Mouse (Mus musculus) forebrain, embryonic 13.5 days (tissue): ENCODE results near the gene Ubxn6. TPM values are rescaled to one million over a fixed set of nuclear protein-coding genes. Genes with fewer than 3 reads are reported as not detected.

Experiments
- ATAC-seq: fragments of 200-750 bp; cut with Nextera tagmentation; 2 replicates; pipeline ENCODE4 v1.8.0; 2017
- H3K27ac ChIP-seq: fragments of 300-500 bp; sonication (generic); 2 replicates; pipeline ENCODE4 v1.5.1; 2015; ENCODE audit warnings: inconsistent platforms, mild to moderate bottlenecking, moderate library complexity
- H3K27me3 ChIP-seq: fragments of 300-500 bp; sonication (generic); 2 replicates; pipeline ENCODE4 v1.6.1; 2015; ENCODE audit warnings: mild to moderate bottlenecking, inconsistent platforms
- H3K36me3 ChIP-seq: fragments of 300-500 bp; sonication (generic); 2 replicates; pipeline ENCODE4 v1.6.1; 2015; ENCODE audit warnings: mild to moderate bottlenecking, inconsistent platforms; ENCODE audit not compliant: poor library complexity, severe bottlenecking
- H3K4me1 ChIP-seq: fragments of 300-500 bp; sonication (generic); 2 replicates; pipeline ENCODE4 v1.6.1; 2015; ENCODE audit warnings: inconsistent platforms
- H3K4me2 ChIP-seq: fragments of 300-500 bp; sonication (generic); 2 replicates; pipeline ENCODE4 v1.6.1; 2015; ENCODE audit warnings: inconsistent platforms, mild to moderate bottlenecking, moderate library complexity
- H3K4me3 ChIP-seq: fragments of 300-500 bp; sonication (generic); 2 replicates; pipeline ENCODE4 v1.5.1; 2015; ENCODE audit warnings: mild to moderate bottlenecking, inconsistent platforms
- H3K9ac ChIP-seq: fragments of 300-500 bp; sonication (generic); 2 replicates; pipeline ENCODE4 v1.6.1; 2015; ENCODE audit warnings: mild to moderate bottlenecking, inconsistent platforms
- H3K9me3 ChIP-seq: fragments of 300-500 bp; sonication (generic); replicated peaks from 2 replicates; pipeline ENCODE4 v1.6.1; 2016; ENCODE audit warnings: inconsistent platforms
- WGBS: fragments of 180-500 bp; shearing (Covaris S2); methylation state at CpG from one replicate; pipeline ENCODE4 v1.1.7; 2015; 5-methylcytosine and 5-hydroxymethylcytosine counted together
- polyA plus RNA-seq: library from polyadenylated mRNA; unstranded; fragments of >200 nt; fragmentation: Nextera tagmentation; extraction: Ambion mirVana; gene quantifications from 2 replicates; pipeline ENCODE4 v1.2.1, GENCODE M21; 2015

The Ubxn6 gene
- 68.7 and 68.8 TPM in 2 replicates for polyA plus RNA-seq

DNA sequence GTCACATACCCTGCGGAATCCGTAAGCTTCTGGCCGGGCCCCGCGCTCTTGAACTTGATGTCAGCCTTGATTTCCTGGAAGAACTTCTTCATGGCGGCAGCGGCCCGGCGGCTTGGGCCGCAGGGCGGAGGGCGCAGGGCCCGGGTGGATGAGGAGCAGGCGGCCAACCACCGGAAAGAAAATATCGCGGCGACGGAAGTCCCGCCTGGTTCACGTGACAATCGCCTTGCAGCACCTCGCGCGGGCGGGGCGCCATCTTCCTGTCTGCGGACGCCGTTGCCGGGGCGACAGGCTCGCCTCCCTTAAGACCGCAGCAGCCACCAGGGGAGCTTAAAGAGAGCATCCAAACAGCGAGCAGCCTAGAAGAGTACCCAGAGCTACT, at the start of gene Ubxn6:
Gene Ubxn6, minus strand, starts transcription at position 202 of the 382 bp plus-strand sequence.
- H3K4me3 ChIP-seq = peak within 1 kb of the TSS; percentile 77
- H3K36me3 ChIP-seq = peaks cover 34% of the 10 kb centered on the region
- no peaks in the 10 kb centered on the region for H3K27me3 ChIP-seq
- WGBS = 0% methylated on average over 35 of the region's 35 CpGs
- peak within 1 kb of the TSS; percentile 83 for H3K9ac ChIP-seq
- H3K4me1 ChIP-seq = peaks cover 20% of the 10 kb centered on the region
- peak within 1 kb of the TSS; percentile 88 for H3K27ac ChIP-seq
- H3K9me3 ChIP-seq = no peaks in the 10 kb centered on the region
- peak within 1 kb of the TSS; percentile 74 for H3K4me2 ChIP-seq
- ATAC-seq = peak; percentile 68

GRCm38 (mm10) chr17:56123681-56124340, 49.0 kb upstream of the Ubxn6 start:
- WGBS = 52% methylated on average over 59 of the region's 59 CpGs
- peak overlapping the region; percentile 52; the same call in 1 of the 2 replicates for H3K9ac ChIP-seq

GRCm38 (mm10) chr17:56123161-56123560, 48.3 kb upstream of the Ubxn6 start:
- Histone ChIP-seq H3K4me1 (peaks cover 15% of the 10 kb centered on the region), H3K27me3 (peaks cover 82% of the 10 kb centered on the region), H3K9ac (no peak overlapping the region), H3K4me3 (no peak overlapping the region), H3K4me2 (no peak overlapping the region), H3K36me3 (peaks cover 40% of the 10 kb centered on the region), H3K9me3 (peaks cover 17% of the 10 kb centered on the region), H3K27ac (no peak overlapping the region)
- no peak for ATAC-seq
- 91% methylated on average over 12 of the region's 12 CpGs for WGBS

More at GRCm38 (mm10) chr17:56123681-56124340, 49.0 kb upstream of the Ubxn6 start:
- Histone ChIP-seq H3K4me1 (peaks cover 15% of the 10 kb centered on the region), H3K4me3 (peak overlapping the region; percentile 30), H3K9me3 (peaks cover 17% of the 10 kb centered on the region), H3K27me3 (peaks cover 75% of the 10 kb centered on the region), H3K4me2 (peak overlapping the region; percentile 56), H3K27ac (no peak overlapping the region), H3K36me3 (peaks cover 44% of the 10 kb centered on the region)
- no peak for ATAC-seq

DNA sequence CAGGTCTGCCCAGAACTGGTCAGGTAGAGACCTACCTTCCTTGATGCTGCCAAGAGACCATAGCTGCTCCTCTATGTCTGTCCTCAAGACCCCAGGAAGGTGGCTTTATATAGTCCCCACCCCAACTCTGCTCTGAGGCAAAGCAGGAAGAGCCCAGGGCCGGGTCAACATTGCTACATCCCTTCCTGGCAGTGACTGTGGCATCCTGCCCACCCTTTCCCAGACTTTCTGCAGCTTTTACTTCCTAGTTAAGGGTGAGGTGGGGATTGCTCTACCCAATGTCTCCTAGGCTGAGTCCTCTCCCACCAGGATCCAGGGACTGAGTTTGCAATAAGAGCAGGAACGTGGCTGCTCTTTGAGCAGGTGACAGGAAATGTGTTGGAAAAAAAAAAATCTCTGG, 47.0 kb upstream of the Ubxn6 start, which contains the start of gene Lrg1:
Gene Lrg1, minus strand, starts transcription at position 176 of the 400 bp plus-strand sequence.
- ATAC-seq = no peak
- no peak within 1 kb of the TSS for H3K9ac ChIP-seq
- no peak within 1 kb of the TSS for H3K27ac ChIP-seq
- WGBS = 64% methylated on average over 2 of the region's 2 CpGs
- no peak within 1 kb of the TSS for H3K4me3 ChIP-seq
- peaks cover 20% of the 10 kb centered on the region for H3K4me1 ChIP-seq
- H3K36me3 ChIP-seq = peaks cover 27% of the 10 kb centered on the region
- no peak within 1 kb of the TSS for H3K4me2 ChIP-seq
- H3K9me3 ChIP-seq = peaks cover 17% of the 10 kb centered on the region
- peaks cover 93% of the 10 kb centered on the region for H3K27me3 ChIP-seq

DNA sequence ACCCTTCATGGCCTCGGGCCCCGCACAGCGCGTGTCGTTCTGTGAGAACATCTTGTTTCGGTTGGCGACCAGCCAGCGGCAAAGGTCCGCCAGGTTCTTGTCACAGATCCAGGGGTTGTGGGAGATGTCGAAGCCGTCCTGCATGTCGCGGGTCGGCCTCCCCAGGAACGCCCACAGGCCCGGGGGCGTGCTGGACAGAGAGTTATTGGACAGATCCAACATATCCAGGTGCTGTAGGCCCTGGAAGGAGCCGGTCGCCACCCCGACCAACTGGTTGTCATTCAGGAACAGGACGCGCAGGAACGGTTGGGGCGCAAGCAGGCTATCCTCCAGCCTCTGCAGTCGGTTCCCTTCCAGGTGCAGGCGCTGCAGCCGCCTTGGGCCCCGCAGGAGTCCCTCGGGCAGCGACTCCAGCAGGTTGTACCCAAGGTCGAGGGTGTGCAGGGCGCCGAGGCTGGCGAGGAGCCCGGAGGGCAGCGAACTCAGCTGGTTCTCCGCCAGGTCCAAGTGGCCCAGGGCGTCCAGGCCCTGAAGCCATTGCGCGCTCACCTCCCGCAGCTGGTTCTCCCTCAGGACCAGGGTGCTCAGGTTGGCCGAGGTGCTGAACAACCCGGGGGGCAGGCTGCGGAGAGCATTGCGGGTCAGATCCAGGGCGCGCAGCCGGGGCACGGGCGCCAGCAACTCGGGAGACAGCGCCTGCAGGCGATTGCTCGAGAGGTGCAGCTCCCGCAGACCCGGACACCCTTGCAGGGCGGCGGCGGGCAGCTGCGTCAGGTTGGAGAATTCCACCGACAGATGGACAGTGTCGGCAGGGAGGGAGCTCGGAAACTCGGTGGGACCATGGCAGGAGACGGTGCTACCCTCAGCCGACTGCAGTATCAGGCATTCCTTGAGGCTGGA, 45.4 kb upstream of the Ubxn6 start:
- Histone ChIP-seq H3K4me2 (no peak overlapping the region), H3K9me3 (peaks cover 17% of the 10 kb centered on the region), H3K36me3 (peaks cover 17% of the 10 kb centered on the region), H3K4me1 (peaks cover 20% of the 10 kb centered on the region), H3K27ac (no peak overlapping the region), H3K27me3 (peaks cover 90% of the 10 kb centered on the region), H3K9ac (no peak overlapping the region), H3K4me3 (no peak overlapping the region; the same call in 1 of the 2 replicates)
- WGBS = 8% methylated on average over 66 of the region's 66 CpGs
- no peak for ATAC-seq

- Histone ChIP-seq H3K4me1 (peaks cover 17% of the 10 kb centered on the region), H3K4me2 (no peak overlapping the region), H3K27me3 (peaks cover 82% of the 10 kb centered on the region), H3K4me3 (no peak overlapping the region), H3K9ac (no peak overlapping the region), H3K27ac (no peak overlapping the region), H3K9me3 (peaks cover 17% of the 10 kb centered on the region), H3K36me3 (peaks cover 16% of the 10 kb centered on the region)
- ATAC-seq = no peak
- 47% methylated on average over 12 of the region's 12 CpGs for WGBS
Observed at GRCm38 (mm10) chr17:56119431-56119830, 44.6 kb upstream of the Ubxn6 start.

- Histone ChIP-seq H3K9ac (0 out of 2 replicates have a peak within 1 kb of the TSS, but pooled peaks have one; percentile 34), H3K27me3 (peaks cover 61% of the 10 kb centered on the region), H3K4me1 (peaks cover 12% of the 10 kb centered on the region), H3K4me3 (peak within 1 kb of the TSS; percentile 31), H3K9me3 (peaks cover 5% of the 10 kb centered on the region; the same call in 1 of the 2 replicates), H3K27ac (no peak within 1 kb of the TSS), H3K36me3 (no peaks in the 10 kb centered on the region), H3K4me2 (peak within 1 kb of the TSS; percentile 60)
- ATAC-seq = peak; percentile 44
- under 1% methylated on average over 27 of the region's 27 CpGs for WGBS
Observed at GRCm38 (mm10) chr17:56117251-56117710, 42.5 kb upstream of the Ubxn6 start, which contains the start of gene Plin5. Plin5 (minus strand) TSS chr17:56117596.

GRCm38 (mm10) chr17:56116193-56116592, 41.4 kb upstream of the Ubxn6 start:
- no peak overlapping the region for H3K4me2 ChIP-seq
- no peak overlapping the region for H3K27ac ChIP-seq
- H3K36me3 ChIP-seq = no peaks in the 10 kb centered on the region
- H3K4me1 ChIP-seq = peaks cover 12% of the 10 kb centered on the region
- no peak overlapping the region for H3K4me3 ChIP-seq
- 72% methylated on average over 10 of the region's 10 CpGs for WGBS
- no peak for ATAC-seq
- peaks cover 50% of the 10 kb centered on the region for H3K27me3 ChIP-seq
- no peaks in the 10 kb centered on the region for H3K9me3 ChIP-seq
- H3K9ac ChIP-seq = no peak overlapping the region

DNA sequence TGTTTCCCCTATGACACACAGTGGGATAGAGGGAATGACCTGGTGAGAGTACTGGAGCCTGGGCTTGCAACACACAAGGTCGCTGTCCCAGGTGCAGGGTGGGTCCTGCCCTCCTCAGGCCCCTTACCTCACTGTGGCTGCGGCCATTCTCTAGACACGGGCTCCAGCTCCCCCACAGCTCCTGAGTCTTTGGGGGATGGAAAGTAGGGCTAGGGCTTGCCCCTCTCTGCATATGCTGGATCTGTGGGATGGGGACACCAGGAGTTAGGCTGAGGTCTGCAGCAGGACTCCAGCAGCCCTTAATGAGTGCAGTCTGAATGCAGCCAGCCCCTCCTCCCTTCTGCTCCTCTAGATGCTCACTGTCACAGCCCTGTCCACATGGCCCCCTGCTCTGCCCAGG, 37.9 kb upstream of the Ubxn6 start:
- Histone ChIP-seq H3K4me3 (no peak overlapping the region), H3K27me3 (peaks cover 17% of the 10 kb centered on the region), H3K9ac (peak overlapping the region; percentile 19; the same call in 1 of the 2 replicates), H3K36me3 (peaks cover 7% of the 10 kb centered on the region), H3K27ac (no peak overlapping the region), H3K9me3 (no peaks in the 10 kb centered on the region), H3K4me2 (no peak overlapping the region), H3K4me1 (peaks cover 5% of the 10 kb centered on the region)
- 70% methylated on average over 3 of the region's 3 CpGs for WGBS
- ATAC-seq = no peak

DNA sequence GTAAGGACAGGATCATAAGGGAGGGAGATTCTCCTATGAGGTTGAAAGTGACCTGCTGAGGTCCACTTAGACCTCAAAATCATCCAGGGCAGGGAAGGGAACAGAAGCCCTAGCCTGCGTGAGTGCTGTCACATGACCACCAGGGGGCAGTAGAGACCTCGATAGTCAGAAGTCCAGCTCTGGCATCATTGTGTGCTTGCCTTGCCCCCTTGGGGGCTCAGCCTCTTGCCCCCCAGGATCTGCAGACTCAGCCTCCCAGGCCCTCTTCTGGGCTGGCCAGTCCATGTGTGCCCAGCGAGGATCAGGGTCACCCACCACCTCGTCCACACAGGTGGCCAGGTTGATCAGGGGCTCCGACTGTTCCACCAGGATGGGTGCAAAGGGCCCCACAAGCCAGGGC, 37.0 kb upstream of the Ubxn6 start:
- ATAC-seq = peak; percentile 30
- H3K27ac ChIP-seq = no peak overlapping the region
- WGBS = 41% methylated on average over 5 of the region's 5 CpGs
- peaks cover 8% of the 10 kb centered on the region for H3K27me3 ChIP-seq
- H3K4me1 ChIP-seq = no peaks in the 10 kb centered on the region
- H3K36me3 ChIP-seq = peaks cover 7% of the 10 kb centered on the region
- H3K4me3 ChIP-seq = no peak overlapping the region
- no peaks in the 10 kb centered on the region for H3K9me3 ChIP-seq
- no peak overlapping the region for H3K4me2 ChIP-seq
- no peak overlapping the region for H3K9ac ChIP-seq

DNA sequence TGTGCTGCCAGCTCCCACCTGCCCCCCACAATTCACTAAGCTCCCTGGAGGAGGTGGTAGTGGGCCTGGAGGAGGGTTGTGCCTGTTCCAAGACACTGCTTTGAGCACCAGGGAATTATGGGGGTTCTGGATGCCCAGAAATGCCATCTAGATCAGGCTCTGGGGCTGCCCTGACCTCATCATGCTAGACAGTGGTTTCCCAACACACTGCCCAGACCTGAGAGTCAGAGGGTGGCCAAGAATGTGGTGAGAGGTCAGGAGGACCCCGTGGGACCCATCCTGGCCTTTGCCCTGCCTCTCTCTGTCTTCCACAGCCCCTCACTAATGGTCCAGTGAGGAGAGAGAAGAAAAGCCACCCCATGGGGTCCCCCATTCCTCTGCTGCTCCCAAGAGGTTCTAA, 36.2 kb upstream of the Ubxn6 start:
- Histone ChIP-seq H3K27me3 (no peaks in the 10 kb centered on the region), H3K4me3 (no peak overlapping the region), H3K9ac (no peak overlapping the region), H3K27ac (no peak overlapping the region), H3K4me2 (no peak overlapping the region), H3K36me3 (peaks cover 7% of the 10 kb centered on the region), H3K4me1 (no peaks in the 10 kb centered on the region), H3K9me3 (no peaks in the 10 kb centered on the region)
- 13% methylated on average over 1 of the region's 1 CpGs for WGBS
- no peak for ATAC-seq

DNA sequence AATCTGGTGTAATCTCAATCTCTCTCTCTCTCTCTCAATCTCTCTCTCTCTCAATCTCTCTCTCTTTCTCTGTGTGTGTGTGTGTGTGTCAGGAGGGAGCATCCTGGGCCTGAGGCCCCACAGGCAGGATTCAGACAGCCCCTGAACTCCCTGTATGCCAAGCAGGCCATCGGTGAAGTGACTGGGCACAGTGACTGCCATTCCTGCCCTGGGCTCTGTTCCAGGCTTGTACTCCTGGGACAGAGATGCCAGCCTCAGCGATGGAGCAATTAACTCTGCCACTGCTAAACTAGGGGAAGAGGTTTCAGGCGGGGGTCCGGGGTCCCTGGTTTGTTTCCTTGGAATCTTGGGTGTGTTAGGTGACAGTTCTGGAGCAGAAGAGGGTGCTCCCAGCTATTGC, 35.7 kb upstream of the Ubxn6 start:
- whole genome bisulfite sequencing = 69% methylated on average over 4 of the region's 4 CpGs
- peaks cover 7% of the 10 kb centered on the region for H3K36me3 ChIP-seq
- no peaks in the 10 kb centered on the region for H3K27me3 ChIP-seq
- no peak overlapping the region for H3K27ac ChIP-seq
- H3K9ac ChIP-seq = no peak overlapping the region
- no peak overlapping the region for H3K4me3 ChIP-seq
- H3K4me2 ChIP-seq = no peak overlapping the region
- no peaks in the 10 kb centered on the region for H3K9me3 ChIP-seq
- ATAC-seq = no peak
- H3K4me1 ChIP-seq = no peaks in the 10 kb centered on the region
